Mouse (Mus musculus): ENCODE measurements at regions not wholly inside any gene's neighbourhood (a gene's known extent, or its start where the extent isn't known, plus 50 kb on each side); places are given as distances from the start of the nearest gene placed in this dataset.

DNA sequence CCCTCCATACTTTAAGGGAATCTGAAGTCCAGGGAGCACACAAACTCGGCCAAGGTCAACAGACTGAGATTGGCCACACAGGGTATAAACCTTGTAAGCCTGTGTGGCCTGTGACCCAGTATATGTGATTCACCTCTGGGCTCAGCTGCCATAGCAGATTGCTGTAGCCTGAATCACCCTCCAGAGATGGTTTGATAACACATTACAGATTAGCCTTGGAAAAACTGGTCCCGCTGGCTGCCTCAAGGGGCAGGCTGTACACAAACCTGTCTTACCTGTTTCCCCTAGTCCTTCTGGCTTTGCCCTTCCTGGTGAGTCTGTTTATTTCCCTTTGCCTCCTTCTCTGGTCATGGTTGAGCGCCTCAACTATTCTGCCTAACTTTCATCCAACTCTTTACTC, 91.0 kb upstream of the Gm9972 start:
- TF ChIP-seq POLR2A (IDR thresholded peaks at IDR 0.05; ENCODE audit: low read depth, low read length) (no peak), CTCF (conservative IDR thresholded peaks at IDR 0.05; ENCODE audit: insufficient read depth, insufficient read length, low read depth, low read length) (no peak; the same call in 1 of the 2 replicates)
- no peaks in the 10 kb centered on the region for H3K36me3 ChIP-seq (ENCODE audit: control insufficient read depth, insufficient read depth, low read length)
- peak overlapping the region; percentile 81; the same call in 1 of the 2 replicates for H3K27ac ChIP-seq (ENCODE audit: insufficient read depth, low read depth, low read length)
- peak; percentile 78 for DNase-seq
- H3K27me3 ChIP-seq (replicated peaks; ENCODE audit: control insufficient read depth, insufficient read depth, low read length), result no peaks in the 10 kb centered on the region
- no peak overlapping the region for H3K4me3 ChIP-seq (ENCODE audit: insufficient read depth, low read depth, low read length)
- 63% methylated on average over 3 of the region's 3 CpGs for WGBS
- H3K4me1 ChIP-seq (ENCODE audit: control insufficient read depth, insufficient read depth, low read length), result peaks cover 5% of the 10 kb centered on the region; the same call in 1 of the 2 replicates

DNA sequence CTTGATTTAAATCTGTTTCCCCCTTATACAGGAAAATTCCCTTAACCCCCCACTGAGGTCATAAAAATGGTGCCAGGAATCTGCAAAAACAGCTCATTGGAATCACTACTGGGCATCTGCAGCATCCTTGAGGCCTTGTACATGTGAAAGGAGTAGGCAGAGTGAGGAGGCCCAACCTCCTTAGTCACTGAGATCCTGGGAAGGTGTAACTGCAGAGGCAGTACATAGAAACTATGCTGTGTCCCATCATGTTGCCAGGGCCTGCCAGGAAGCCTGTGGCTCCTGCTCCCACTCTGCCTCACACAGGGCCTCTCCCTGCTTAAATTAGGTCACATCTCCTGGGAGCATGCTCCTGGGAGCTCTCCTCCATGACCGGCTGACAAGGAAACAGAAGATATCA, 85.7 kb upstream of the Gm9972 start:
- Histone ChIP-seq H3K27ac (ENCODE audit: insufficient read depth, low read depth, low read length) (no peak overlapping the region), H3K27me3 (replicated peaks; ENCODE audit: control insufficient read depth, insufficient read depth, low read length) (no peaks in the 10 kb centered on the region), H3K4me1 (ENCODE audit: control insufficient read depth, insufficient read depth, low read length) (no peaks in the 10 kb centered on the region), H3K36me3 (ENCODE audit: control insufficient read depth, insufficient read depth, low read length) (no peaks in the 10 kb centered on the region), H3K4me3 (ENCODE audit: insufficient read depth, low read depth, low read length) (no peak overlapping the region)
- WGBS, result 74% methylated on average over 1 of the region's 1 CpGs
- no peak for DNase-seq
- TF ChIP-seq POLR2A (IDR thresholded peaks at IDR 0.05; ENCODE audit: low read depth, low read length) (no peak), CTCF (conservative IDR thresholded peaks at IDR 0.05; ENCODE audit: insufficient read depth, insufficient read length, low read depth, low read length) (no peak)

DNA sequence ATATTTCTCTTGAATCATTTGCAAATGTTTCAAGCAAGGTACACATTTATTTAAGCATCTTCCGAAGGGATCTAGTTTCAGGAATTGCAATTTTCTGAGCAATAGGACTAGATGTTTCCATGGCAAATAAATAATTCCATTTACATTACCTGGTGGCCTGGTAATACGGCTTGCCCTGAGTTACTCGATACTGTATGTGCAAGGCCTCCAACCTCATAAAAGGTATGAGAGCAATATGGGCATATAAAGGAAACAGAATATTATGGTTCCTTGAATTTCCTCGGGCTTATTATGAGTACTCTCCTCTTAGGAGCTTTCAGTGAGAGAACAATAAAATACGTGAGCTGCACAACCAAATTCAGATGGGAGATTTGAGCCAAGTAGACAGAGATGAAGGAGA, 81.4 kb upstream of the Gm9972 start:
- Histone ChIP-seq H3K27ac (ENCODE audit: insufficient read depth, low read depth, low read length) (no peak overlapping the region), H3K4me3 (ENCODE audit: insufficient read depth, low read depth, low read length) (no peak overlapping the region), H3K36me3 (ENCODE audit: control insufficient read depth, insufficient read depth, low read length) (no peaks in the 10 kb centered on the region), H3K4me1 (ENCODE audit: control insufficient read depth, insufficient read depth, low read length) (no peaks in the 10 kb centered on the region), H3K27me3 (replicated peaks; ENCODE audit: control insufficient read depth, insufficient read depth, low read length) (no peaks in the 10 kb centered on the region)
- DNase-seq, result no peak
- TF ChIP-seq CTCF (conservative IDR thresholded peaks at IDR 0.05; ENCODE audit: insufficient read depth, insufficient read length, low read depth, low read length) (no peak), POLR2A (IDR thresholded peaks at IDR 0.05; ENCODE audit: low read depth, low read length) (no peak)
- 73% methylated on average over 5 of the region's 5 CpGs for WGBS

DNA sequence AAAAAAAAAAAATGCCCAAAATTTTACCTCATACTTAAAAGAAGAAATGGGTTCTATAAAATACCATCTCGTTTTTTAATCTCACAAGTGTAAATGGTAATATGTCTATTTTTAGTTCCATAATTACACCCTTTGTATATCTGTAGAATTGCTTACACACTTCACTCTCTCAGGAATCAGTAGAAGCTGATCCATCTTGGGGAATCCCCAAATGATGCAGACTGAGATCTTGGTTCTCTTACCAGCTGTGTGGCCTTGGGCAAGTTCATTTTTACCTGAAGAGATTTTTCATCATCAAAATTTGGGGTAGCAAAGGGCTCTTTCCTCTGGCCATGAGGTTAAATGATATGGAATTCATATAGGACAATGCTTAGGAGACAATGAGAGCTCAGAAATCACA, 69.8 kb upstream of the Gm9972 start:
- 54% methylated on average over 1 of the region's 1 CpGs for WGBS
- Histone ChIP-seq H3K27me3 (replicated peaks; ENCODE audit: control insufficient read depth, insufficient read depth, low read length) (no peaks in the 10 kb centered on the region), H3K27ac (ENCODE audit: insufficient read depth, low read depth, low read length) (no peak overlapping the region), H3K36me3 (ENCODE audit: control insufficient read depth, insufficient read depth, low read length) (no peaks in the 10 kb centered on the region), H3K4me3 (ENCODE audit: insufficient read depth, low read depth, low read length) (no peak overlapping the region), H3K4me1 (ENCODE audit: control insufficient read depth, insufficient read depth, low read length) (no peaks in the 10 kb centered on the region)
- no peak for DNase-seq
- TF ChIP-seq CTCF (conservative IDR thresholded peaks at IDR 0.05; ENCODE audit: insufficient read depth, insufficient read length, low read depth, low read length), result no peak
- TF ChIP-seq POLR2A (IDR thresholded peaks at IDR 0.05; ENCODE audit: low read depth, low read length), result no peak

DNA sequence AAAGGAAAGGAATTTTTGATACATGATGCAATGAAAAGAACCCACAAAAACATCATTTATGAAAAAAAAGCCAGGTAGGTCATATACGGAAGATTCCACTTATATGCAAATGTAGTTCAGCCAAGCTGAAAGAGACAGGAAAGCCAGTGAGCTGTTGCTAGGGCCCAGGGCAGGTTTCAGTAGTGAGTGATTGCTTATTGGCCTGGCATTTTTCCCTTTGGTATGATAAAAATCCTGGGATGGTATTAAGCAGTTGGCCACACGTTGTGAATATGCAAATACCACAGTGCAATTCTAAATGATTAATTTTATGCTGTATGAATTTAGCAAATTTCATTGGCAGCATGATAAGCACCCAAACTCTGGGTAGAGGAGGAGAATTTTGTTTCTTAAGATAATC, 57.3 kb upstream of the Gm9972 start:
- WGBS, result 43% methylated on average over 2 of the region's 2 CpGs
- H3K27ac ChIP-seq (ENCODE audit: insufficient read depth, low read depth, low read length), result no peak overlapping the region

More for the DNA sequence above, 57.3 kb upstream of the Gm9972 start:
- TF ChIP-seq POLR2A (IDR thresholded peaks at IDR 0.05; ENCODE audit: low read depth, low read length) (no peak), CTCF (conservative IDR thresholded peaks at IDR 0.05; ENCODE audit: insufficient read depth, insufficient read length, low read depth, low read length) (no peak)
- DNase-seq, result peak; percentile 24
- Histone ChIP-seq H3K36me3 (ENCODE audit: control insufficient read depth, insufficient read depth, low read length) (no peaks in the 10 kb centered on the region), H3K27me3 (replicated peaks; ENCODE audit: control insufficient read depth, insufficient read depth, low read length) (no peaks in the 10 kb centered on the region), H3K4me1 (ENCODE audit: control insufficient read depth, insufficient read depth, low read length) (no peaks in the 10 kb centered on the region), H3K4me3 (ENCODE audit: insufficient read depth, low read depth, low read length) (no peak overlapping the region)
